Mouse (Mus musculus): ENCODE results near the gene Map3k4.
"Not testable (repeated sequence)": the region's sequence is repeated elsewhere in the genome, so short reads cannot be mapped to it uniquely, and the experiment has no call there.

DNA sequence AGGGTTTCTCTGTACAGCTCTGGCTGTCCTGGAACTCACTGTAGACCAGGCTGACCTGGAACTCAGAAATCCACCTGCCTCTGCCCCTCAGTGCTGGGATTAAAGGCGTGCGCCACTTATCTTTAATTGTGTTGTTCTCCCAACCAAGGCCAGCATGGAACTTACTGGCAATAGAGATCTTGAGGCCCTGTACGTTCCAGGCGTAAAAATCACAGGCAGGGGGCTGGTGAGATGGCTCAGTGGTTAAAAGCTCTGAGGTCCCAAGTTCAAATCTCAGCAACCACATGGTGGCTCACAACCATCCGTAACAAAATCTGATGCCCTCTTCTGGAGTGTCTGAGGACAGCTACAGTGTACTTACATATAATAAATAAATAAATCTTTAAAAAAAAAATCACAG lies 22.7 kb downstream of the Map3k4 start:
- not testable (repeated sequence) for TF ChIP-seq CTCF, POLR2A (IDR thresholded peaks at IDR 0.05; ENCODE audit: extremely low read depth, insufficient read depth, low read length)
